Mouse (Mus musculus): ENCODE measurements around the gene Rab11fip4.

Gene Rab11fip4

DNA sequence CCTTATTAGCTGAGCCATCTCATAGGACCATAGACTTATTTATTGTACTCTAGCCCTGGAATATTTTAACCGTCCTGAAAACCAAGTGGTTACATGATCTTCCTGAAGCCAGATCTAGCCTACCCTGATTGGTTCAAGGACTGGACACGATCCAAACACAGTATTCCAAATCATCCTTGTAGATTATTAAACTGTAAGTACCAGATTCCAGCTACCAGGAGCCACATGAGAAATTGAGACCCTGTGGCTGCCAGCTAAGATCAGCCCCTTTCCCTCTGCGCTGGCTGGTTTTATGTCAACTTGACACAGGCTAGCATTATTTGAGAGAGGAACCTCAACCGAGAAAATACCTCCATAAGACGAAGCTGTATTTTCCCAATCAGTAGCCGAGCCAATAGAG is 142.0 kb downstream of the Rab11fip4 start:
- in situ Hi-C loops (cut with MboI, MseI), result no loop called here

GRCm38 (mm10) chr11:79736232-79737006 is 145.4 kb downstream of the Rab11fip4 start:
- in situ Hi-C loops (cut with MboI, MseI), result no loop called here

- in situ Hi-C loops (cut with MboI, MseI), result no loop called here
These were observed 146.2 kb downstream of the Rab11fip4 start for GRCm38 (mm10) chr11:79737126-79737697.

GRCm38 (mm10) chr11:79737865-79738502 is 147.0 kb downstream of the Rab11fip4 start:
- in situ Hi-C loops (cut with MboI, MseI), result no loop called here

DNA sequence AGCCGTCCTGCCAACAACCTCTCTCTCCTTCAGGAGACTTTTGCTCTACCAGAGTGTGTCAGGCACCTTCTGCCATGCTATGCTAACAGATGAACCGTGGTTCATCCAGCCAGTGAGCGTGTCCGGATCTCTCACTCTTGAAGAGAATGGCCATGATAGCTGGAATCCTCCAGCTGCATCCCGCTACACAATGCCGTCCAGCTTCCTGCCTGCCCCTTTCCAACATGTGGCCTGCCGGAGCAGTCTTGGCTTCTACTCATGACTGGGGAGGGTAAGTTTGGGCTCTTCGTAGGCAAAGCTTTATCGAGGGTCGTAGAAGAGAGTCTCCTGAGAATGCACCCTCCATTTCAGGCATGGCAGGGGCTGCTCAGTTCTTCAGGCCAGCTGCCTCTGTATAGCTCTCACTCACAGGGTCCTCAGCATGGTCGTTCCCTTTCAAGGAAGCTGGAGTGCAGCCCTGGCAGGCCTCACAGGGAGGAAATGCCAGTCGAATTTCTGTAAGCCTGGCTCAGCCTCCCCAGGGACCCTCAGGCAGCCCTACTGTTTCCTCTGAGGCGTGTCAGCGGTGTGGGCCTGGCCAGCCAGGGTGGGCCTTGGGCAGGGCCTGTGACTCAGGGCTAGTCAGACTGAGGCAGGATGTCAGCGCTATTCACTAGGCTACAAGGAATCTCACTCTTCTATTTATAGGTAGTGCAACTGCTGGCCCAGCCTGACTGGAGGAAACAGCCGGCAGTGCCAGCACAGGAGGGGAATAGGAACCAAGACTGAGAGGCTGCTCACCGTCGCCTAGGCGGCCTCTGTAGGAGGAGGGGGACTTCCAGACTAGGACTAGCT is 147.9 kb downstream of the Rab11fip4 start:
- in situ Hi-C loops (cut with MboI, MseI), result no loop called here

DNA sequence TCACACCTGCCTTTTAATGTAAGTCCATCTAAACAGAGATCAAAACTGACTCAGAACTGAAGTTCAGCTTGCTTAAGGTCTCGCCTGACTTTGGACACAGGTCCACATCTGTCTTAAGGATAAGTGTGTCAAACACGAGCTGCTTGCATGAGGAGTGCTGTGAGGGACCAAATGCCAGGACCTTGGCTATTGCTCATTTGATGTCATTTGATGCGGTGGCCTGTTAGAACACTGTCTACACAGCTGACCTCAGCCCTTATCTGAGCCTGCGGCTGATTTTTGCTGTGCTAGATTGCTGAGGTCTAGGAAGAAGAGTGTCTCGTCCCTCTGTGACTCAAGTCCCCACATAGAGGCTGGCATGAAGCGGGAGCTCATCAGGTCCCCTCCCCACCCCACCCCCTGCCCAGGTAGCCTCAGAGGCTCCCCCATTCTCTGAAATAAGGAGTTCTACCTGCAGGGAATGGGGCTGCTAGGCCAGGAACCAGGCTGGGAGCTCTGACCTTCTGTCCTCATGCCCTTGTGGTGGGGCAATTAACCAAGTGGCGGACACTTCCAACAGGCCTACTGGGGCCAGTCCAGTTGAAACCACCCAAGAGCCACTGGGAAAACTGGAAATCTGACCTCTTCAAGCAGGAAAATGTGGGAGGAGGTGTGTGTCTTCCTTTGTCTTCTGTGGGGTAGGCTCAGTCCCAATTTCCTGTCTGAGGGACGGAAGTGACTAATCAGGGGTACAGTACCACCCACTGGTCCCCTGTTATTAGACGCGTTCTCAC is 149.9 kb downstream of the Rab11fip4 start:
- in situ Hi-C loops (cut with MboI, MseI), result no loop called here

- in situ Hi-C loops (cut with MboI, MseI), result no loop called here
These were observed 155.6 kb downstream of the Rab11fip4 start for GRCm38 (mm10) chr11:79746552-79747102.

All from T-helper 17 cell (primary cell).